Mouse (Mus musculus): ENCODE data around the gene Supt7l.
A peak's percentile ranks its signal among the peaks of the same experiment; 100 is the strongest.

GRCm38 (mm10) chr5:31489116-31489769 lies 38.4 kb downstream of the Supt7l start:
- TF ChIP-seq CTCF (IDR thresholded peaks at IDR 0.05; ENCODE audit: low read depth, low read length) (no peak), EP300 (IDR thresholded peaks at IDR 0.05; ENCODE audit: insufficient read depth, low read depth, low read length) (peak; percentile 76)

Data from ES-Bruce4 (cell line).